Mouse (Mus musculus) bone marrow macrophage, adult 2 months (primary cell): Measurements from ENCODE around the gene Nbl1.

Source experiments
- CTCF ChIP-seq: IDR thresholded peaks from 2 replicates; pipeline ENCODE4 v1.5.1; 2012; ENCODE audit warnings: low read depth, mild to moderate bottlenecking, low read length, moderate library complexity
- POLR2A ChIP-seq: IDR thresholded peaks from 2 replicates; pipeline ENCODE4 v1.6.1; 2012; ENCODE audit warnings: mild to moderate bottlenecking, low read depth, low read length, borderline replicate concordance

DNA sequence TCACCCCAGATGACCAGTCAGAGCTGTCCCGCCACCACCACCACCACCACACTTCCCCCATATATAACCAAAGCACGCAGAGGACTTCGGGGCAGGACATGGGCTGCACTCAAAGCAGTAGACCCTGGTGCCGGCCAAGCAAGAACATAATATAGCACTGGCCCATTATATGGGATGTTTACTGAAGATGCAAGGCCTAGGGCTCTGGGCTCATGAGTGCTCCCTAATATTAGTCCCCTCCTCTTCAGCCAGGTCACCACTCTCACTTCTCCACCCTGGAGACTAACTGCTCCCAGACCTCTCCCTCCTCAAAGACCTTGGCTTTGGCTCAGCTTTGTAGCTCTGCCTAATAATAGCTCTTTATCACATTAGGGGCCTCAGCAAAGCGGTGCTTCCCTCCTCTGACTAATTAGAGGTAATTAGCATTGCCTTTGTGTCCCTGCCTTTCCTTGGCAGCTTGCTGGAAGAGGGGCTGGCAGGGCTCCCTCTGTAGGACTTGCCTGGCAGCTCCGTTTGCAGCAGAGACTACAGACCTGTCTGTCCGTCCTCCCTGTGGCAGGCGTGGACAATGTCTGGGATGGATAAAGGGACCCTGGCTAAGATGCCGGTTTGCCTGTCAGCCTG, 38.4 kb downstream of the Nbl1 start:
- no peak for TF ChIP-seq CTCF
- no peak for TF ChIP-seq POLR2A
